Mouse (Mus musculus) megakaryocyte, embryonic 14.5 days (primary cell): ENCODE data around the gene Epha4.

Experiments used
- FLI1 ChIP-seq: IDR thresholded peaks from 2 replicates; pipeline ENCODE4 v1.6.1; 2012; ENCODE audit warnings: low read length, inconsistent platforms, mixed read lengths
- GATA1 ChIP-seq: IDR thresholded peaks from 3 replicates; pipeline ENCODE4 v1.6.1; 2012; ENCODE audit warnings: mixed read lengths, low read length, inconsistent platforms, borderline replicate concordance

GRCm38 (mm10) chr1:77446438-77446837 lies 68.5 kb downstream of the Epha4 start:
- TF ChIP-seq GATA1 (no peak), FLI1 (no peak)
